In genomic region chr14:57664311-57664821, GRCm38 (mm10) we compare ENCODE assay signal across 8 mouse cellular contexts. TPM values are rescaled to one million over a fixed set of nuclear protein-coding genes. Genes with fewer than 3 reads are reported as not detected.
DNase-seq lines count a peak whose midpoint lies in the region; ATAC-seq lines count a peak whose summit lies in the region.

No protein-coding gene starts in this region.

- H3K27me3 ChIP-seq in heart, embryonic 15.5 days = no peaks in the 10 kb centered on the region
- no peaks in the 10 kb centered on the region for H3K27me3 ChIP-seq in limb, embryonic 15.5 days
- no peaks in the 10 kb centered on the region for H3K27me3 ChIP-seq in neural tube, embryonic 12.5 days (replicated peaks)

- peak overlapping the region; percentile 81 for H3K4me2 ChIP-seq in heart, embryonic 15.5 days
- H3K4me2 ChIP-seq in limb, embryonic 15.5 days = peak overlapping the region; percentile 73
- H3K4me2 ChIP-seq in neural tube, embryonic 12.5 days (replicated peaks) = peak overlapping the region; percentile 78

- peak overlapping the region; percentile 96 for H3K27ac ChIP-seq in heart, embryonic 15.5 days
- H3K27ac ChIP-seq in limb, embryonic 15.5 days = peak overlapping the region; percentile 97
- H3K27ac ChIP-seq in neural tube, embryonic 12.5 days = peak overlapping the region; percentile 93; the same call in 1 of the 2 replicates

- no peaks in the 10 kb centered on the region for H3K9me3 ChIP-seq in heart, embryonic 15.5 days (replicated peaks)
- no peaks in the 10 kb centered on the region for H3K9me3 ChIP-seq in limb, embryonic 15.5 days
- no peaks in the 10 kb centered on the region for H3K9me3 ChIP-seq in neural tube, embryonic 12.5 days

- peak; percentile 53 for ATAC-seq in CD4-positive, CD25-positive, alpha-beta regulatory T cell, adult 4 months
- no peak for ATAC-seq in heart, embryonic 15.5 days (replicated peaks; ENCODE audit: insufficient number of reproducible peaks, insufficient read depth, low FRiP score, low read depth)
- ATAC-seq in limb, embryonic 15.5 days (ENCODE audit: insufficient number of reproducible peaks, low FRiP score, low TSS enrichment, low read depth) = peak; percentile 45
- ATAC-seq in neural tube, embryonic 12.5 days (ENCODE audit: low FRiP score, low read depth) = peak; percentile 66

- peak overlapping the region; percentile 90 for H3K4me3 ChIP-seq in heart, embryonic 15.5 days
- peak overlapping the region; percentile 85 for H3K4me3 ChIP-seq in limb, embryonic 15.5 days
- H3K4me3 ChIP-seq in neural tube, embryonic 12.5 days = peak overlapping the region; percentile 80

- H3K36me3 ChIP-seq in heart, embryonic 15.5 days = no peaks in the 10 kb centered on the region
- H3K36me3 ChIP-seq in limb, embryonic 15.5 days = 0 out of 2 replicates have a peak, but pooled peaks cover 2% of the 10 kb centered on the region
- H3K36me3 ChIP-seq in neural tube, embryonic 12.5 days = no peaks in the 10 kb centered on the region

- H3K4me1 ChIP-seq in heart, embryonic 15.5 days (replicated peaks) = peaks cover 9% of the 10 kb centered on the region; the same call in 1 of the 2 replicates
- peaks cover 11% of the 10 kb centered on the region for H3K4me1 ChIP-seq in limb, embryonic 15.5 days
- peaks cover 17% of the 10 kb centered on the region; the same call in 1 of the 2 replicates for H3K4me1 ChIP-seq in neural tube, embryonic 12.5 days

- DNase-seq in heart, adult 11 months = peak; percentile 89
- DNase-seq in heart, postnatal 25 days (ENCODE audit: low spot score) = no peak
- peak; percentile 44 for DNase-seq in c-Kit-positive CD71-positive TER-119-negative erythroid progenitor cells, embryonic 14.5 days (ENCODE audit: low read depth)
- no peak for DNase-seq in frontal cortex, postnatal 36 days (ENCODE audit: low spot score in 2 of 2)

- under 1% methylated on average over 19 of the region's 19 CpGs for WGBS in heart, embryonic 15.5 days
- 0% methylated on average over 19 of the region's 19 CpGs for WGBS in limb, embryonic 15.5 days
- WGBS in neural tube, embryonic 12.5 days = 0% methylated on average over 19 of the region's 19 CpGs

- peak overlapping the region; percentile 93 for H3K9ac ChIP-seq in heart, embryonic 15.5 days
- peak overlapping the region; percentile 93 for H3K9ac ChIP-seq in limb, embryonic 15.5 days
- peak overlapping the region; percentile 91 for H3K9ac ChIP-seq in neural tube, embryonic 12.5 days

- intact Hi-C loops in heart, postnatal 25 days (cut with DNase I) = no loop called here

RNA-seq across cellular contexts. Expression of gene Xpo4, which starts 0.9 kb away (rescaled TPM):
- 10 to 100 TPM; 11.2 to 11.9 TPM for total RNA-seq in heart, postnatal 25 days (2021)
- 10 to 100 TPM; 26.9 to 29.6 TPM for polyA plus RNA-seq in CD4-positive, CD25-positive, alpha-beta regulatory T cell, adult 4 months (2017; shearing (Covaris generic))
- 11.1 and 12.6 TPM in 2 replicates for polyA plus RNA-seq in heart, embryonic 15.5 days (2015; fragmentation: Nextera tagmentation; extraction: Ambion mirVana)
- 18.7 and 19.1 TPM in 2 replicates for polyA plus RNA-seq in limb, embryonic 15.5 days (2015; fragmentation: Nextera tagmentation; extraction: Ambion mirVana)
- 20.1 and 21.6 TPM in 2 replicates for polyA plus RNA-seq in neural tube, embryonic 12.5 days (2016; fragmentation: Nextera tagmentation; extraction: Ambion mirVana)

Comparison
In these comparisons a context has a peak if more than half of its experiments do, and no peak if none do; other contexts are left out.
1. DNase-seq: peak in heart, adult 11 months (single experiment) and c-Kit-positive CD71-positive TER-119-negative erythroid progenitor cells, embryonic 14.5 days (single experiment); none in heart, postnatal 25 days (single experiment) and frontal cortex, postnatal 36 days (0 of 2).
2. Peak in every context shown above with its lines, with median percentiles within 50 percentile points of each other: H3K27ac ChIP-seq, H3K4me2 ChIP-seq, H3K4me3 ChIP-seq and H3K9ac ChIP-seq.